Comparison of ENCODE assay signal across 8 mouse cellular contexts in the genomic region with DNA sequence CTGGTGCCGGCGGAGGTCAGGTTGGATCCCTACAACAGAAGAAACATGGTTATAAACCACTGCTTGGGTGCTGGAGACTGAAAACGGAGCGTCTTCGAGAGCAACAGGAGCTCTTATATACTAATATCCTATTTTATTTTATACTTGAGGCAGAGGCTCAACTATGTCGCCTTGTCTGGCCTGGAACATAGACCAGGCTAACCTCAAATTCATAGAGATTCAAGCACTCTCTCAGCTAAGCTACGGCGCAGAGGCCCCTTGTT. TPM values are rescaled to one million over a fixed set of nuclear protein-coding genes. Genes with fewer than 3 reads are reported as not detected.
DNase-seq lines count a peak whose midpoint lies in the region; ATAC-seq and TF ChIP-seq lines count a peak whose summit lies in the region.

No protein-coding gene starts in this region.

- no peaks in the 10 kb centered on the region for H3K4me1 ChIP-seq in heart, postnatal 0 days (ENCODE audit: control insufficient read depth, insufficient read depth)
- H3K4me1 ChIP-seq in bone marrow macrophage, adult 2 months (ENCODE audit: control insufficient read depth, insufficient read depth, low read length): peaks cover 2% of the 10 kb centered on the region; the same call in 1 of the 2 replicates
- H3K4me1 ChIP-seq in hindbrain, embryonic 16.5 days (ENCODE audit: control insufficient read depth, insufficient read depth, low read depth, low read length): no peaks in the 10 kb centered on the region; the same call in none of the 2 replicates
- peaks cover 14% of the 10 kb centered on the region for H3K4me1 ChIP-seq in midbrain, embryonic 15.5 days

- H3K27me3 ChIP-seq in heart, postnatal 0 days (ENCODE audit: control insufficient read depth, insufficient read depth, low read length): no peaks in the 10 kb centered on the region
- H3K27me3 ChIP-seq in hindbrain, embryonic 16.5 days (replicated peaks; ENCODE audit: control insufficient read depth, insufficient read depth, low read length): no peaks in the 10 kb centered on the region
- no peaks in the 10 kb centered on the region for H3K27me3 ChIP-seq in midbrain, embryonic 15.5 days (replicated peaks)

- H3K9ac ChIP-seq in heart, postnatal 0 days (replicated peaks; ENCODE audit: low read depth, low read length): peak overlapping the region; percentile 69
- peak overlapping the region; percentile 74 for H3K9ac ChIP-seq in hindbrain, embryonic 16.5 days (ENCODE audit: low read depth, low read length)
- peak overlapping the region; percentile 86; the same call in 1 of the 2 replicates for H3K9ac ChIP-seq in midbrain, embryonic 15.5 days

- peak overlapping the region; percentile 74 for H3K4me2 ChIP-seq in heart, postnatal 0 days (ENCODE audit: low read depth, low read length)
- peak overlapping the region; percentile 64 for H3K4me2 ChIP-seq in hindbrain, embryonic 16.5 days (ENCODE audit: low read length)
- peak overlapping the region; percentile 58 for H3K4me2 ChIP-seq in midbrain, embryonic 15.5 days

- no peak for TF ChIP-seq POLR2A in bone marrow macrophage, adult 2 months (IDR thresholded peaks at IDR 0.05; ENCODE audit: borderline replicate concordance, low read depth, low read length)

- no peak overlapping the region for H3K27ac ChIP-seq in heart, postnatal 0 days (ENCODE audit: low read depth)
- no peak overlapping the region for H3K27ac ChIP-seq in bone marrow macrophage, adult 2 months (ENCODE audit: insufficient read depth, low read depth, low read length)
- H3K27ac ChIP-seq in hindbrain, embryonic 16.5 days (ENCODE audit: low read depth, low read length): no peak overlapping the region
- H3K27ac ChIP-seq in midbrain, embryonic 15.5 days: no peak overlapping the region

- H3K9me3 ChIP-seq in heart, postnatal 0 days (replicated peaks; ENCODE audit: control insufficient read depth, low read length): no peaks in the 10 kb centered on the region
- no peaks in the 10 kb centered on the region for H3K9me3 ChIP-seq in hindbrain, embryonic 16.5 days (ENCODE audit: control insufficient read depth, low read length)
- H3K9me3 ChIP-seq in midbrain, embryonic 15.5 days: no peaks in the 10 kb centered on the region

- peaks cover 18% of the 10 kb centered on the region for H3K36me3 ChIP-seq in heart, postnatal 0 days (replicated peaks; ENCODE audit: control insufficient read depth, insufficient read depth, low read length)
- peaks cover 13% of the 10 kb centered on the region for H3K36me3 ChIP-seq in hindbrain, embryonic 16.5 days (ENCODE audit: control insufficient read depth, insufficient read depth, low read length)
- peaks cover 22% of the 10 kb centered on the region for H3K36me3 ChIP-seq in midbrain, embryonic 15.5 days (replicated peaks)

- 42% methylated on average over 8 of the region's 8 CpGs for WGBS in heart, postnatal 0 days
- 59% methylated on average over 8 of the region's 8 CpGs for WGBS in hindbrain, embryonic 16.5 days
- 64% methylated on average over 8 of the region's 8 CpGs for WGBS in midbrain, embryonic 15.5 days

- ATAC-seq in heart, postnatal 0 days (ENCODE audit: insufficient read depth, low read depth): no peak
- ATAC-seq in hindbrain, embryonic 16.5 days: no peak
- ATAC-seq in midbrain, embryonic 15.5 days (replicated peaks): no peak

- DNase-seq in heart, postnatal 0 days (ENCODE audit: low spot score): no peak
- no peak for DNase-seq in heart, postnatal 25 days (ENCODE audit: low spot score)
- DNase-seq in frontal cortex, postnatal 36 days (ENCODE audit: low spot score in 2 of 2): no peak
- no peak for DNase-seq in ovary, postnatal 14 days (ENCODE audit: low spot score)
- DNase-seq in urinary bladder, adult 18-20 months (ENCODE audit: low spot score in 2 of 2): no peak

- peak overlapping the region; percentile 71 for H3K4me3 ChIP-seq in heart, postnatal 0 days (ENCODE audit: low read depth, low read length)
- H3K4me3 ChIP-seq in bone marrow macrophage, adult 2 months (ENCODE audit: insufficient read depth, low read length): peak overlapping the region; percentile 73
- peak overlapping the region; percentile 61 for H3K4me3 ChIP-seq in hindbrain, embryonic 16.5 days (ENCODE audit: low read length)
- H3K4me3 ChIP-seq in midbrain, embryonic 15.5 days: peak overlapping the region; percentile 81

- intact Hi-C loops in heart, postnatal 25 days (cut with DNase I): no loop called here

- no peak for TF ChIP-seq EP300 in heart, postnatal 0 days (IDR thresholded peaks at IDR 0.05; ENCODE audit: low read depth)

- no peak for TF ChIP-seq CTCF in heart, postnatal 0 days (IDR thresholded peaks at IDR 0.05; ENCODE audit: low read depth)
- TF ChIP-seq CTCF in bone marrow macrophage, adult 2 months (IDR thresholded peaks at IDR 0.05; ENCODE audit: low read depth, low read length): no peak

RNA-seq across cellular contexts. Expression of gene Sumf2, which starts 0.7 kb away (rescaled TPM):
- 14.9 and 26.2 TPM in 2 replicates for total RNA-seq in heart, postnatal 0 days (2014; rRNA removed; ENCODE audit: low replicate concordance)
- 12.8 and 14.5 TPM in 2 replicates for polyA plus RNA-seq in heart, postnatal 0 days (2015; fragmentation: Nextera tagmentation; extraction: Ambion mirVana)
- total RNA-seq in heart, postnatal 25 days (2021): 10 to 100 TPM; 10.0 to 12.2 TPM
- 15.4 and 20.5 TPM in 2 replicates for polyA plus RNA-seq in bone marrow macrophage, adult 2 months (2012; ENCODE audit: insufficient read depth, insufficient read length, missing spikeins)
- polyA plus RNA-seq in hindbrain, embryonic 16.5 days (2015; fragmentation: Nextera tagmentation; extraction: Ambion mirVana): 31.3 and 31.7 TPM in 2 replicates
- polyA plus RNA-seq in midbrain, embryonic 15.5 days (2015; fragmentation: Nextera tagmentation; extraction: Ambion mirVana): 23.1 and 28.4 TPM in 2 replicates

RNA-seq across cellular contexts. Expression of gene Chchd2, which starts 39.8 kb away (rescaled TPM):
- total RNA-seq in heart, postnatal 0 days (2014; rRNA removed; ENCODE audit: low replicate concordance): 2,460 and 2,937 TPM in 2 replicates
- polyA plus RNA-seq in heart, postnatal 0 days (2015; fragmentation: Nextera tagmentation; extraction: Ambion mirVana): 1,505 and 1,584 TPM in 2 replicates
- total RNA-seq in heart, postnatal 25 days (2021): 1,000 to 10,000 TPM; 1,029 to 1,056 TPM
- 253 and 308 TPM in 2 replicates for polyA plus RNA-seq in bone marrow macrophage, adult 2 months (2012; ENCODE audit: insufficient read depth, insufficient read length, missing spikeins)
- polyA plus RNA-seq in hindbrain, embryonic 16.5 days (2015; fragmentation: Nextera tagmentation; extraction: Ambion mirVana): 679 and 729 TPM in 2 replicates
- polyA plus RNA-seq in midbrain, embryonic 15.5 days (2015; fragmentation: Nextera tagmentation; extraction: Ambion mirVana): 674 and 719 TPM in 2 replicates

RNA-seq across cellular contexts. Expression of gene Zbed5, which starts 48.0 kb away (rescaled TPM):
- 0.27 and 1.4 TPM in 2 replicates for total RNA-seq in heart, postnatal 0 days (2014; rRNA removed; ENCODE audit: low replicate concordance)
- 1.4 and 1.5 TPM in 2 replicates for polyA plus RNA-seq in heart, postnatal 0 days (2015; fragmentation: Nextera tagmentation; extraction: Ambion mirVana)
- total RNA-seq in heart, postnatal 25 days (2021): under 1 TPM; 0.21 to 0.31 TPM
- 0.95 TPM in 1 of 2 replicates, not detected in the other for polyA plus RNA-seq in bone marrow macrophage, adult 2 months (2012; ENCODE audit: insufficient read depth, insufficient read length, missing spikeins)
- polyA plus RNA-seq in hindbrain, embryonic 16.5 days (2015; fragmentation: Nextera tagmentation; extraction: Ambion mirVana): 14.0 and 14.1 TPM in 2 replicates
- 16.6 and 17.3 TPM in 2 replicates for polyA plus RNA-seq in midbrain, embryonic 15.5 days (2015; fragmentation: Nextera tagmentation; extraction: Ambion mirVana)

RNA-seq across cellular contexts. Expression of gene Phkg1, which starts 50.9 kb away (rescaled TPM):
- 3.1 and 9.6 TPM in 2 replicates for total RNA-seq in heart, postnatal 0 days (2014; rRNA removed; ENCODE audit: low replicate concordance)
- 2.5 and 3.4 TPM in 2 replicates for polyA plus RNA-seq in heart, postnatal 0 days (2015; fragmentation: Nextera tagmentation; extraction: Ambion mirVana)
- total RNA-seq in heart, postnatal 25 days (2021): 10 to 100 TPM; 16.1 to 18.4 TPM
- 0.29 and 0.51 TPM in 2 replicates for polyA plus RNA-seq in bone marrow macrophage, adult 2 months (2012; ENCODE audit: insufficient read depth, insufficient read length, missing spikeins)
- polyA plus RNA-seq in hindbrain, embryonic 16.5 days (2015; fragmentation: Nextera tagmentation; extraction: Ambion mirVana): 1.0 and 1.2 TPM in 2 replicates
- 0.40 and 0.56 TPM in 2 replicates for polyA plus RNA-seq in midbrain, embryonic 15.5 days (2015; fragmentation: Nextera tagmentation; extraction: Ambion mirVana)
